Mouse (Mus musculus) liver, adult 2 months (tissue): ENCODE measurements around the gene Tmem131l.

Experiments
- CTCF ChIP-seq: fragments of 200-500 bp; IDR thresholded peaks from 2 replicates; pipeline ENCODE4 v1.5.1; 2011; ENCODE audit warnings: low read depth, low read length, control low read depth
- POLR2A ChIP-seq: fragments of 200-500 bp; IDR thresholded peaks from 2 replicates; pipeline ENCODE4 v1.6.1; 2011; ENCODE audit warnings: low read length, control low read depth; ENCODE audit not compliant: insufficient read depth; ENCODE audit errors: extremely low read depth

GRCm38 (mm10) chr3:83902459-83902858 lies 137.5 kb downstream of the Tmem131l start:
- TF ChIP-seq CTCF (no peak), POLR2A (no peak)
